Mouse (Mus musculus) neural tube, embryonic 11.5 days (tissue): ENCODE measurements around the gene Nkx3-2. TPM values are rescaled to one million over a fixed set of nuclear protein-coding genes. Genes with fewer than 3 reads are reported as not detected.
A peak's percentile ranks its signal among the peaks of the same experiment; 100 is the strongest.

Experiments used
- ATAC-seq: fragments of 200-750 bp; cut with Nextera tagmentation; 2 replicates; pipeline ENCODE4 v1.8.0; 2017; ENCODE audit warnings: moderate number of reproducible peaks, mild to moderate bottlenecking, moderate TSS enrichment, moderate library complexity; ENCODE audit not compliant: insufficient read depth, low FRiP score, low TSS enrichment
- DNase-seq: peaks from one replicate; pipeline ENCODE4 v3.0.0-alpha.2; 2015; ENCODE audit warnings: low spot score
- H3K27ac ChIP-seq: fragments of 300-500 bp; sonication (generic); 2 replicates; pipeline ENCODE4 v1.5.1; 2014; ENCODE audit warnings: low read depth, mild to moderate bottlenecking, low read length
- H3K27me3 ChIP-seq: fragments of 300-500 bp; sonication (generic); 2 replicates; pipeline ENCODE4 v1.6.1; 2014; ENCODE audit warnings: mild to moderate bottlenecking, low read length, mixed read lengths; ENCODE audit not compliant: control insufficient read depth, insufficient read depth
- H3K36me3 ChIP-seq: fragments of 300-500 bp; sonication (generic); 2 replicates; pipeline ENCODE4 v1.6.1; 2014; ENCODE audit warnings: mild to moderate bottlenecking, low read length, moderate library complexity, mixed read lengths; ENCODE audit not compliant: control insufficient read depth, insufficient read depth
- H3K4me1 ChIP-seq: fragments of 300-500 bp; sonication (generic); 2 replicates; pipeline ENCODE4 v1.6.1; 2014; ENCODE audit warnings: low read length, mixed read lengths; ENCODE audit not compliant: control insufficient read depth, insufficient read depth
- H3K4me2 ChIP-seq: fragments of 300-500 bp; sonication (generic); 2 replicates; pipeline ENCODE4 v1.6.1; 2014; ENCODE audit warnings: low read depth, mild to moderate bottlenecking, moderate library complexity
- H3K4me3 ChIP-seq: fragments of 300-500 bp; sonication (generic); 2 replicates; pipeline ENCODE4 v1.5.1; 2014; ENCODE audit warnings: low read depth, low read length
- H3K9ac ChIP-seq: fragments of 300-500 bp; sonication (generic); 2 replicates; pipeline ENCODE4 v1.6.1; 2014; ENCODE audit warnings: mild to moderate bottlenecking, low read length
- H3K9me3 ChIP-seq: fragments of 300-500 bp; sonication (generic); 2 replicates; pipeline ENCODE4 v1.6.1; 2016; ENCODE audit warnings: low read length; ENCODE audit not compliant: control insufficient read depth
- WGBS: fragments of 180-500 bp; shearing (Covaris S2); extraction: QIAGEN DNeasy Blood & Tissue Kit; methylation state at CpG from one replicate; pipeline ENCODE4 v1.1.7; 2014; 5-methylcytosine and 5-hydroxymethylcytosine counted together
- polyA plus RNA-seq: library from polyadenylated mRNA; unstranded; fragments of >200 nt; fragmentation: Nextera tagmentation; extraction: Ambion mirVana; gene quantifications from 2 replicates; pipeline ENCODE4 v1.2.1, GENCODE M21; 2014

Nkx3-2 gene
- polyA plus RNA-seq, 1 experiment from 2014 or later, result 2.5 TPM

- H3K27ac ChIP-seq, result no peak overlapping the region
- no peak overlapping the region for H3K4me3 ChIP-seq
- H3K36me3 ChIP-seq, result no peaks in the 10 kb centered on the region
- H3K4me1 ChIP-seq, result peaks cover 10% of the 10 kb centered on the region
- H3K4me2 ChIP-seq, result no peak overlapping the region
- no peaks in the 10 kb centered on the region for H3K9me3 ChIP-seq
- H3K27me3 ChIP-seq, result peaks cover 55% of the 10 kb centered on the region
- DNase-seq (peak; percentile 43), ATAC-seq (no peak)
- H3K9ac ChIP-seq, result no peak overlapping the region
- 2% methylated on average over 27 of the region's 27 CpGs for WGBS
Measured at GRCm38 (mm10) chr5:41766406-41767010, 2.2 kb upstream of the Nkx3-2 start.

GRCm38 (mm10) chr5:41765626-41766405 lies 1.5 kb upstream of the Nkx3-2 start:
- no peak for ATAC-seq

GRCm38 (mm10) chr5:41762947-41763730 lies 1.2 kb downstream of the Nkx3-2 start:
- Histone ChIP-seq H3K9ac (no peak overlapping the region), H3K4me2 (peak overlapping the region; percentile 68), H3K27ac (no peak overlapping the region), H3K4me3 (peak overlapping the region; percentile 43), H3K4me1 (peaks cover 10% of the 10 kb centered on the region), H3K9me3 (no peaks in the 10 kb centered on the region), H3K36me3 (no peaks in the 10 kb centered on the region), H3K27me3 (peaks cover 87% of the 10 kb centered on the region)
- 0% methylated on average over 34 of the region's 41 CpGs for WGBS
- ATAC-seq (no peak), DNase-seq (peak; percentile 54)

More at GRCm38 (mm10) chr5:41765626-41766405, 1.5 kb upstream of the Nkx3-2 start:
- H3K9ac ChIP-seq, result no peak overlapping the region
- 1% methylated on average over 14 of the region's 14 CpGs for WGBS
- no peak overlapping the region for H3K4me3 ChIP-seq
- H3K27me3 ChIP-seq, result peaks cover 62% of the 10 kb centered on the region
- H3K4me2 ChIP-seq, result no peak overlapping the region
- DNase-seq, result peak; percentile 53
- H3K9me3 ChIP-seq, result no peaks in the 10 kb centered on the region
- H3K4me1 ChIP-seq, result peaks cover 10% of the 10 kb centered on the region
- no peak overlapping the region for H3K27ac ChIP-seq
- no peaks in the 10 kb centered on the region for H3K36me3 ChIP-seq

- Histone ChIP-seq H3K36me3 (no peaks in the 10 kb centered on the region), H3K27me3 (peaks cover 91% of the 10 kb centered on the region), H3K27ac (no peak overlapping the region), H3K4me1 (peaks cover 8% of the 10 kb centered on the region), H3K9me3 (no peaks in the 10 kb centered on the region), H3K9ac (no peak overlapping the region), H3K4me2 (peak overlapping the region; percentile 68), H3K4me3 (peak overlapping the region; percentile 43)
- DNase-seq, result peak; percentile 46
- WGBS, result under 1% methylated on average over 27 of the region's 27 CpGs
- ATAC-seq, result no peak
Measured at GRCm38 (mm10) chr5:41762141-41762946, 2.0 kb downstream of the Nkx3-2 start.

- no peak overlapping the region for H3K9ac ChIP-seq
Measured at GRCm38 (mm10) chr5:41761509-41762140, 2.7 kb downstream of the Nkx3-2 start.

GRCm38 (mm10) chr5:41760831-41761508 lies 3.3 kb downstream of the Nkx3-2 start:
- H3K27me3 ChIP-seq, result peaks cover 91% of the 10 kb centered on the region
- ATAC-seq, result no peak
- peak; percentile 45 for DNase-seq
- H3K4me3 ChIP-seq, result peak overlapping the region; percentile 20; the same call in 1 of the 2 replicates
- H3K9me3 ChIP-seq, result no peaks in the 10 kb centered on the region
- H3K36me3 ChIP-seq, result no peaks in the 10 kb centered on the region
- peaks cover 8% of the 10 kb centered on the region for H3K4me1 ChIP-seq
- WGBS, result 2% methylated on average over 22 of the region's 22 CpGs
- H3K9ac ChIP-seq, result no peak overlapping the region
- H3K27ac ChIP-seq, result no peak overlapping the region
- H3K4me2 ChIP-seq, result peak overlapping the region; percentile 68; the same call in 1 of the 2 replicates

More at GRCm38 (mm10) chr5:41761509-41762140, 2.7 kb downstream of the Nkx3-2 start:
- H3K36me3 ChIP-seq, result no peaks in the 10 kb centered on the region
- peaks cover 91% of the 10 kb centered on the region for H3K27me3 ChIP-seq
- no peak overlapping the region for H3K27ac ChIP-seq
- no peaks in the 10 kb centered on the region for H3K9me3 ChIP-seq
- DNase-seq (peak; percentile 27), ATAC-seq (no peak)
- WGBS, result 1% methylated on average over 55 of the region's 56 CpGs
- H3K4me3 ChIP-seq, result peak overlapping the region; percentile 20
- H3K4me2 ChIP-seq, result peak overlapping the region; percentile 68
- peaks cover 8% of the 10 kb centered on the region for H3K4me1 ChIP-seq

GRCm38 (mm10) chr5:41760071-41760470 lies 4.2 kb downstream of the Nkx3-2 start:
- ATAC-seq (no peak), DNase-seq (no peak)
- Histone ChIP-seq H3K27me3 (peaks cover 93% of the 10 kb centered on the region), H3K27ac (no peak overlapping the region), H3K4me3 (no peak overlapping the region), H3K36me3 (no peaks in the 10 kb centered on the region), H3K9me3 (no peaks in the 10 kb centered on the region), H3K9ac (no peak overlapping the region), H3K4me2 (no peak overlapping the region), H3K4me1 (peaks cover 8% of the 10 kb centered on the region)
- WGBS, result 3% methylated on average over 8 of the region's 8 CpGs
